Mouse (Mus musculus): Measurements from ENCODE around the gene Thap4. TPM values are rescaled to one million over a fixed set of nuclear protein-coding genes. Genes with fewer than 3 reads are reported as not detected.
"Not testable (repeated sequence)": the region's sequence is repeated elsewhere in the genome, so short reads cannot be mapped to it uniquely, and the experiment has no call there.

Gene Thap4
- polyA plus RNA-seq, 1 experiment from 2014 or later, result 43.0 TPM

GRCm38 (mm10) chr1:93678386-93678785, 76.3 kb downstream of the Thap4 start:
- no peaks in the 10 kb centered on the region for H3K9me3 ChIP-seq (ENCODE audit: control insufficient read depth, low read length)
- H3K27me3 ChIP-seq (ENCODE audit: control insufficient read depth, insufficient read depth, low read length), result no peaks in the 10 kb centered on the region
- WGBS, result 71% methylated on average over 2 of the region's 2 CpGs

GRCm38 (mm10) chr1:93672682-93673081, 82.0 kb downstream of the Thap4 start:
- Histone ChIP-seq H3K9ac (replicated peaks; ENCODE audit: low read depth, low read length) (no peak overlapping the region), H3K4me1 (ENCODE audit: control insufficient read depth, insufficient read depth, low read length) (0 out of 2 replicates have a peak, but pooled peaks cover 5% of the 10 kb centered on the region), H3K4me3 (ENCODE audit: low read depth, low read length) (no peak overlapping the region), H3K36me3 (ENCODE audit: control insufficient read depth, insufficient read depth, low read length) (no peaks in the 10 kb centered on the region), H3K9me3 (ENCODE audit: control insufficient read depth, low read length) (no peaks in the 10 kb centered on the region), H3K27ac (ENCODE audit: low read depth, low read length) (no peak overlapping the region), H3K27me3 (ENCODE audit: control insufficient read depth, insufficient read depth, low read length) (no peaks in the 10 kb centered on the region), H3K4me2 (ENCODE audit: low read depth, low read length) (no peak overlapping the region)
- WGBS, result 93% methylated on average over 5 of the region's 5 CpGs
- no peak for ATAC-seq (ENCODE audit: low read depth)

More at GRCm38 (mm10) chr1:93678386-93678785, 76.3 kb downstream of the Thap4 start:
- Histone ChIP-seq H3K4me3 (ENCODE audit: low read depth, low read length) (no peak overlapping the region), H3K4me1 (ENCODE audit: control insufficient read depth, insufficient read depth, low read length) (no peaks in the 10 kb centered on the region), H3K4me2 (ENCODE audit: low read depth, low read length) (no peak overlapping the region), H3K36me3 (ENCODE audit: control insufficient read depth, insufficient read depth, low read length) (no peaks in the 10 kb centered on the region), H3K9ac (replicated peaks; ENCODE audit: low read depth, low read length) (no peak overlapping the region), H3K27ac (ENCODE audit: low read depth, low read length) (no peak overlapping the region)
- ATAC-seq (ENCODE audit: low read depth), result no peak

DNA sequence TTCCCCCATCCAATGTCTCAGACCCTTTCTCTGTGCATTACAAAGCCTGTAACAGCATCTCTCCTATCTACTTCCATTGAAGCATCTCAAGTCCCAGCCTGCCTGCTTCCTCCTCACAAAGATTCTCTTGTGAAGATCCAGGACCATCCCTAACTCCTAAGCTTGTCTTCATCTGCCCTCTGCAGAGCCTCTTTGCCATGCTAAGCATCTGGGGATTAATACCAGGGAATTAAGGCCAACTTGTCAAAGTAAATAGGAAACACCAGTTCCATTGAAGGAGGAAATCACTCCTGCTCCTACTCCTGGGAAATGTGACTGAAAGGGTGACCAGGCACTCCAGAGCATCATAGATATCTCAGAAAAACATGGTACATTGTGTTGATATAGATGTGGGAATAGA, 84.7 kb downstream of the Thap4 start:
- 0 out of 2 replicates have a peak, but pooled peaks cover 5% of the 10 kb centered on the region for H3K4me1 ChIP-seq (ENCODE audit: control insufficient read depth, insufficient read depth, low read length)
- H3K9me3 ChIP-seq (ENCODE audit: control insufficient read depth, low read length), result no peaks in the 10 kb centered on the region
- no peaks in the 10 kb centered on the region for H3K36me3 ChIP-seq (ENCODE audit: control insufficient read depth, insufficient read depth, low read length)
- H3K27ac ChIP-seq (ENCODE audit: low read depth, low read length), result no peak overlapping the region
- ATAC-seq (ENCODE audit: low read depth), result no peak
- no peak overlapping the region for H3K4me2 ChIP-seq (ENCODE audit: low read depth, low read length)
- H3K4me3 ChIP-seq (ENCODE audit: low read depth, low read length), result no peak overlapping the region
- no peaks in the 10 kb centered on the region for H3K27me3 ChIP-seq (ENCODE audit: control insufficient read depth, insufficient read depth, low read length)
- H3K9ac ChIP-seq (replicated peaks; ENCODE audit: low read depth, low read length), result no peak overlapping the region

- 10% methylated on average over 17 of the region's 17 CpGs for WGBS
- peak overlapping the region; percentile 60 for H3K27ac ChIP-seq (ENCODE audit: low read depth, low read length)
- H3K4me1 ChIP-seq (ENCODE audit: control insufficient read depth, insufficient read depth, low read length), result 0 out of 2 replicates have a peak, but pooled peaks cover 5% of the 10 kb centered on the region
These were observed 85.7 kb downstream of the Thap4 start for GRCm38 (mm10) chr1:93668791-93669548.

GRCm38 (mm10) chr1:93667760-93668400, 86.8 kb downstream of the Thap4 start:
- H3K4me3 ChIP-seq (ENCODE audit: low read depth, low read length), result no peak overlapping the region
- 28% methylated on average over 13 of the region's 13 CpGs for WGBS
- H3K4me1 ChIP-seq (ENCODE audit: control insufficient read depth, insufficient read depth, low read length), result 0 out of 2 replicates have a peak, but pooled peaks cover 5% of the 10 kb centered on the region
- no peak overlapping the region for H3K9ac ChIP-seq (replicated peaks; ENCODE audit: low read depth, low read length)
- no peak overlapping the region for H3K4me2 ChIP-seq (ENCODE audit: low read depth, low read length)
- no peaks in the 10 kb centered on the region for H3K27me3 ChIP-seq (ENCODE audit: control insufficient read depth, insufficient read depth, low read length)
- no peaks in the 10 kb centered on the region for H3K36me3 ChIP-seq (ENCODE audit: control insufficient read depth, insufficient read depth, low read length)
- no peak for ATAC-seq (ENCODE audit: low read depth)
- H3K9me3 ChIP-seq (ENCODE audit: control insufficient read depth, low read length), result no peaks in the 10 kb centered on the region
- H3K27ac ChIP-seq (ENCODE audit: low read depth, low read length), result no peak overlapping the region

More at GRCm38 (mm10) chr1:93668791-93669548, 85.7 kb downstream of the Thap4 start:
- Histone ChIP-seq H3K9me3 (ENCODE audit: control insufficient read depth, low read length) (no peaks in the 10 kb centered on the region), H3K36me3 (ENCODE audit: control insufficient read depth, insufficient read depth, low read length) (no peaks in the 10 kb centered on the region), H3K27me3 (ENCODE audit: control insufficient read depth, insufficient read depth, low read length) (no peaks in the 10 kb centered on the region), H3K9ac (replicated peaks; ENCODE audit: low read depth, low read length) (peak overlapping the region; percentile 43), H3K4me2 (ENCODE audit: low read depth, low read length) (peak overlapping the region; percentile 56), H3K4me3 (ENCODE audit: low read depth, low read length) (peak overlapping the region; percentile 32)
- ATAC-seq (ENCODE audit: low read depth), result peak; percentile 91

DNA sequence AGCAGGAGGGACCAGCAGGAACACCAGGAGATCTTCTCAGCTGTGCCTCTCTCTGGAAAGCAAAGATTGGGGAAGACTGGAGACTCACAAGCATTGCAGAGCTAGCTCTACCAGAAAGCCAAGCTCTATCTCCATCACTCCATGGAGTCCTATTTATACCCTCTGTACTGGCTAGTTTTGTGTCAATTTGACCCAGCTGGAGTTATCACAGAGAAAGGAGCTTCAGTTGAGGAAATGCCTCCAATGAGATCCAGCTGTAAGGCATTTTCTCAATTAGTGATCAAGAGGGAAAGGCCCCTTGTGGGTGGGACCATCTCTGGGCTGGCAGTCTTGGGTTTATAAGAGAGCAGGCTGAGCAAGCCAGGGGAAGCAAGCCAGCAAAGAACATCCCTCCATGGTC, 96.1 kb downstream of the Thap4 start, which contains the start of gene Stk25:
TSS of gene Stk25 (minus strand) at position 101 of the 400 bp plus-strand sequence.
- not testable (repeated sequence) for H3K27ac ChIP-seq (ENCODE audit: low read depth, low read length); ATAC-seq (ENCODE audit: low read depth); H3K36me3 ChIP-seq (ENCODE audit: control insufficient read depth, insufficient read depth, low read length); H3K9ac ChIP-seq (replicated peaks; ENCODE audit: low read depth, low read length); H3K4me1 ChIP-seq (ENCODE audit: control insufficient read depth, insufficient read depth, low read length); H3K9me3 ChIP-seq (ENCODE audit: control insufficient read depth, low read length); H3K4me2 ChIP-seq (ENCODE audit: low read depth, low read length); H3K27me3 ChIP-seq (ENCODE audit: control insufficient read depth, insufficient read depth, low read length); H3K4me3 ChIP-seq (ENCODE audit: low read depth, low read length)

GRCm38 (mm10) chr1:93657025-93657360, 97.7 kb downstream of the Thap4 start:
- no peak for ATAC-seq (ENCODE audit: low read depth)
- no peak overlapping the region for H3K4me3 ChIP-seq (ENCODE audit: low read depth, low read length)
- H3K27me3 ChIP-seq (ENCODE audit: control insufficient read depth, insufficient read depth, low read length), result no peaks in the 10 kb centered on the region
- WGBS, result 78% methylated on average over 5 of the region's 5 CpGs
- no peak overlapping the region for H3K9ac ChIP-seq (replicated peaks; ENCODE audit: low read depth, low read length)
- H3K4me1 ChIP-seq (ENCODE audit: control insufficient read depth, insufficient read depth, low read length), result no peaks in the 10 kb centered on the region
- H3K27ac ChIP-seq (ENCODE audit: low read depth, low read length), result no peak overlapping the region
- H3K9me3 ChIP-seq (ENCODE audit: control insufficient read depth, low read length), result no peaks in the 10 kb centered on the region; the same call in 1 of the 2 replicates
- H3K4me2 ChIP-seq (ENCODE audit: low read depth, low read length), result no peak overlapping the region
- no peaks in the 10 kb centered on the region for H3K36me3 ChIP-seq (ENCODE audit: control insufficient read depth, insufficient read depth, low read length)

- no peaks in the 10 kb centered on the region for H3K36me3 ChIP-seq (ENCODE audit: control insufficient read depth, insufficient read depth, low read length)
- H3K9ac ChIP-seq (replicated peaks; ENCODE audit: low read depth, low read length), result no peak overlapping the region
- no peak for ATAC-seq (ENCODE audit: low read depth)
- no peak overlapping the region for H3K4me2 ChIP-seq (ENCODE audit: low read depth, low read length)
- no peaks in the 10 kb centered on the region; the same call in 1 of the 2 replicates for H3K9me3 ChIP-seq (ENCODE audit: control insufficient read depth, low read length)
- no peak overlapping the region for H3K4me3 ChIP-seq (ENCODE audit: low read depth, low read length)
- H3K27me3 ChIP-seq (ENCODE audit: control insufficient read depth, insufficient read depth, low read length), result no peaks in the 10 kb centered on the region
- WGBS, result 68% methylated on average over 7 of the region's 7 CpGs
- H3K4me1 ChIP-seq (ENCODE audit: control insufficient read depth, insufficient read depth, low read length), result no peaks in the 10 kb centered on the region
- H3K27ac ChIP-seq (ENCODE audit: low read depth, low read length), result no peak overlapping the region
These were observed 98.2 kb downstream of the Thap4 start for GRCm38 (mm10) chr1:93656325-93657024.

GRCm38 (mm10) chr1:93654798-93655197, 99.9 kb downstream of the Thap4 start:
- Histone ChIP-seq H3K9me3 (ENCODE audit: control insufficient read depth, low read length) (no peaks in the 10 kb centered on the region), H3K9ac (replicated peaks; ENCODE audit: low read depth, low read length) (no peak overlapping the region), H3K4me2 (ENCODE audit: low read depth, low read length) (no peak overlapping the region), H3K4me3 (ENCODE audit: low read depth, low read length) (no peak overlapping the region), H3K27me3 (ENCODE audit: control insufficient read depth, insufficient read depth, low read length) (no peaks in the 10 kb centered on the region), H3K27ac (ENCODE audit: low read depth, low read length) (no peak overlapping the region), H3K4me1 (ENCODE audit: control insufficient read depth, insufficient read depth, low read length) (no peaks in the 10 kb centered on the region), H3K36me3 (ENCODE audit: control insufficient read depth, insufficient read depth, low read length) (no peaks in the 10 kb centered on the region)
- no peak for ATAC-seq (ENCODE audit: low read depth)
- 85% methylated on average over 2 of the region's 2 CpGs for WGBS

Measured in neural tube, embryonic 14.5 days (tissue).